Mouse (Mus musculus) neural tube, embryonic 14.5 days (tissue): ENCODE results near the gene Palm2. TPM values are rescaled to one million over a fixed set of nuclear protein-coding genes. Genes with fewer than 3 reads are reported as not detected.

ENCODE experiments used
- ATAC-seq: fragments of 200-750 bp; cut with Nextera tagmentation; 2 replicates; pipeline ENCODE4 v1.8.0; 2017; ENCODE audit warnings: low read depth, mild to moderate bottlenecking, moderate TSS enrichment, moderate library complexity
- H3K27ac ChIP-seq: fragments of 300-500 bp; sonication (generic); 2 replicates; pipeline ENCODE4 v1.5.1; 2014; ENCODE audit warnings: low read depth, mild to moderate bottlenecking, control low read depth, low read length, moderate library complexity, mixed read lengths
- H3K27me3 ChIP-seq: fragments of 300-500 bp; sonication (generic); 2 replicates; pipeline ENCODE4 v1.6.1; 2014; ENCODE audit warnings: low read length; ENCODE audit not compliant: control insufficient read depth, insufficient read depth
- H3K36me3 ChIP-seq: fragments of 300-500 bp; sonication (generic); 2 replicates; pipeline ENCODE4 v1.6.1; 2014; ENCODE audit warnings: low read length, mixed read lengths; ENCODE audit not compliant: control insufficient read depth, insufficient read depth
- H3K4me1 ChIP-seq: fragments of 300-500 bp; sonication (generic); 2 replicates; pipeline ENCODE4 v1.6.1; 2014; ENCODE audit warnings: low read length; ENCODE audit not compliant: control insufficient read depth, insufficient read depth
- H3K4me2 ChIP-seq: fragments of 300-500 bp; sonication (generic); 2 replicates; pipeline ENCODE4 v1.6.1; 2014; ENCODE audit warnings: mild to moderate bottlenecking, low read depth, low read length, control low read depth
- H3K4me3 ChIP-seq: fragments of 300-500 bp; sonication (generic); 2 replicates; pipeline ENCODE4 v1.5.1; 2014; ENCODE audit warnings: low read depth, low read length, control low read depth, mixed read lengths
- H3K9ac ChIP-seq: fragments of 300-500 bp; sonication (generic); replicated peaks from 2 replicates; pipeline ENCODE4 v1.6.1; 2014; ENCODE audit warnings: low read depth, mild to moderate bottlenecking, control low read depth, low read length, mixed read lengths
- H3K9me3 ChIP-seq: fragments of 300-500 bp; sonication (generic); 2 replicates; pipeline ENCODE4 v1.6.1; 2016; ENCODE audit warnings: low read length; ENCODE audit not compliant: control insufficient read depth
- WGBS: fragments of 180-500 bp; shearing (Covaris S2); extraction: QIAGEN DNeasy Blood & Tissue Kit; methylation state at CpG from one replicate; pipeline ENCODE4 v1.1.7; 2014; 5-methylcytosine and 5-hydroxymethylcytosine counted together
- polyA plus RNA-seq: library from polyadenylated mRNA; unstranded; fragments of >200 nt; fragmentation: Nextera tagmentation; extraction: Ambion mirVana; gene quantifications from 2 replicates; pipeline ENCODE4 v1.2.1, GENCODE M21; 2014

Gene Palm2
- polyA plus RNA-seq, 1 experiment from 2014 or later = 18.3 TPM

GRCm38 (mm10) chr4:57569711-57570110, 135.7 kb downstream of the Palm2 start:
- no peak overlapping the region for H3K27ac ChIP-seq
- H3K4me2 ChIP-seq = no peak overlapping the region; the same call in 1 of the 2 replicates
- no peaks in the 10 kb centered on the region for H3K27me3 ChIP-seq
- H3K9me3 ChIP-seq = no peaks in the 10 kb centered on the region
- no peaks in the 10 kb centered on the region for H3K36me3 ChIP-seq
- no peak overlapping the region for H3K9ac ChIP-seq
- WGBS = 67% methylated on average over 6 of the region's 6 CpGs
- 0 out of 2 replicates have a peak, but pooled peaks cover 3% of the 10 kb centered on the region for H3K4me1 ChIP-seq
- ATAC-seq = no peak
- H3K4me3 ChIP-seq = no peak overlapping the region

- no peak for ATAC-seq
- no peaks in the 10 kb centered on the region for H3K36me3 ChIP-seq
- H3K27me3 ChIP-seq = no peaks in the 10 kb centered on the region
- 0 out of 2 replicates have a peak, but pooled peaks cover 3% of the 10 kb centered on the region for H3K4me1 ChIP-seq
- H3K27ac ChIP-seq = no peak overlapping the region
- no peaks in the 10 kb centered on the region for H3K9me3 ChIP-seq
- no peak overlapping the region for H3K9ac ChIP-seq
- H3K4me3 ChIP-seq = no peak overlapping the region
- WGBS = 76% methylated on average over 3 of the region's 3 CpGs
- H3K4me2 ChIP-seq = no peak overlapping the region
These were observed 136.2 kb downstream of the Palm2 start for GRCm38 (mm10) chr4:57570229-57570628.

- Histone ChIP-seq H3K4me2 (no peak overlapping the region), H3K4me3 (no peak overlapping the region), H3K9ac (no peak overlapping the region), H3K27me3 (no peaks in the 10 kb centered on the region), H3K36me3 (no peaks in the 10 kb centered on the region), H3K27ac (no peak overlapping the region), H3K9me3 (no peaks in the 10 kb centered on the region), H3K4me1 (no peaks in the 10 kb centered on the region)
- no peak for ATAC-seq
- WGBS = 92% methylated on average over 3 of the region's 3 CpGs
These were observed 140.1 kb downstream of the Palm2 start for GRCm38 (mm10) chr4:57574181-57574580.

GRCm38 (mm10) chr4:57574646-57575045, 140.6 kb downstream of the Palm2 start:
- no peaks in the 10 kb centered on the region for H3K4me1 ChIP-seq
- WGBS = 93% methylated on average over 6 of the region's 6 CpGs
- H3K9me3 ChIP-seq = no peaks in the 10 kb centered on the region
- H3K36me3 ChIP-seq = no peaks in the 10 kb centered on the region
- H3K27ac ChIP-seq = no peak overlapping the region
- no peak overlapping the region for H3K4me3 ChIP-seq
- no peaks in the 10 kb centered on the region for H3K27me3 ChIP-seq
- no peak overlapping the region for H3K4me2 ChIP-seq
- ATAC-seq = no peak
- H3K9ac ChIP-seq = no peak overlapping the region

DNA sequence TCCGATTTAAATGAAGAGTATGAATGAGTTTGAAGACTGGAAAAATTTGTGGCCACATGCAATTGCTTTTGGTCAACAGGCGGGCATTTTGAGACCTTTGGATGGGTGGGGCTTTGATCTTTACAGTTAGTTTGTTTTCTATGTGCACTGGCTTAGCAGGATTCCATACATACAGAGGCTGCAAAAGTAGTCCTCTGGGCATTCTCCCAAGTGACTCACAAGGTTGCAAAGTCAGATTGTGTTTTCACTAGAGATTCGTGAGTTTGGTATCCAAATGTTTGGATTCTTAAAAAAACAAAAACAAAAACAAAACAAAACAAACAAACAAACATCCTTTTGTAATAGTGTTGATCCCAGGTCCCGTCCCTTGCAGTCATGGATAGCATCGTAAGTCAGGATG, 141.6 kb downstream of the Palm2 start:
- no peak for ATAC-seq
- H3K9me3 ChIP-seq = no peaks in the 10 kb centered on the region
- H3K36me3 ChIP-seq = no peaks in the 10 kb centered on the region
- no peak overlapping the region for H3K9ac ChIP-seq
- H3K27ac ChIP-seq = no peak overlapping the region
- WGBS = 81% methylated on average over 5 of the region's 5 CpGs
- H3K4me3 ChIP-seq = no peak overlapping the region
- H3K4me2 ChIP-seq = no peak overlapping the region
- no peaks in the 10 kb centered on the region for H3K27me3 ChIP-seq
- H3K4me1 ChIP-seq = no peaks in the 10 kb centered on the region

GRCm38 (mm10) chr4:57576095-57576494, 142.0 kb downstream of the Palm2 start:
- Histone ChIP-seq H3K36me3 (no peaks in the 10 kb centered on the region), H3K27me3 (no peaks in the 10 kb centered on the region), H3K9me3 (no peaks in the 10 kb centered on the region), H3K27ac (no peak overlapping the region), H3K9ac (no peak overlapping the region), H3K4me2 (no peak overlapping the region), H3K4me1 (no peaks in the 10 kb centered on the region), H3K4me3 (no peak overlapping the region)
- 88% methylated on average over 11 of the region's 11 CpGs for WGBS
- no peak for ATAC-seq

DNA sequence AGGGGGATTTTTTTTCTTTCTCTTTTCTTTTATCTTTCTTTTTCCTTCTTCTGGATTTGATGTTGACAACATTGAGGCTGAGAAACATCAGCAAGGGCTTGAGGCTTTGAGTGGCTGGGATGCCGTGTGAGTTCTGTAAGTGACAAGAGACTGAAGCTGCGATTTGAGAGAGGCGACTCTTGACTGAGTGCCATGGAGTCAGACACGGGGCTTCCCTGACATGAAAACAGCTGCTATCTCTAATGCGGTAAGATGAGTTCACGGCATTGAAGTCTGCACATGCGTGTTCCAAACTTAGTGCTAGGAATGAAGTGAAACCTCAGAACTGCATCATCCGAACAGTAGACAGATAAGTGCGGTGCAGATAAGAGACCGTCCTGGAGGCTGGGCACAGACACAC, 145.6 kb downstream of the Palm2 start:
- Histone ChIP-seq H3K4me1 (no peaks in the 10 kb centered on the region), H3K9ac (no peak overlapping the region), H3K36me3 (no peaks in the 10 kb centered on the region), H3K9me3 (no peaks in the 10 kb centered on the region), H3K27me3 (no peaks in the 10 kb centered on the region), H3K4me3 (no peak overlapping the region), H3K27ac (no peak overlapping the region), H3K4me2 (no peak overlapping the region)
- ATAC-seq = no peak
- 95% methylated on average over 10 of the region's 10 CpGs for WGBS

- Histone ChIP-seq H3K4me2 (no peak overlapping the region), H3K36me3 (no peaks in the 10 kb centered on the region), H3K9ac (no peak overlapping the region), H3K27ac (no peak overlapping the region), H3K27me3 (no peaks in the 10 kb centered on the region), H3K4me3 (no peak overlapping the region), H3K4me1 (no peaks in the 10 kb centered on the region), H3K9me3 (no peaks in the 10 kb centered on the region)
- 78% methylated on average over 6 of the region's 6 CpGs for WGBS
- no peak for ATAC-seq
These were observed 151.3 kb downstream of the Palm2 start for GRCm38 (mm10) chr4:57585281-57585800.

DNA sequence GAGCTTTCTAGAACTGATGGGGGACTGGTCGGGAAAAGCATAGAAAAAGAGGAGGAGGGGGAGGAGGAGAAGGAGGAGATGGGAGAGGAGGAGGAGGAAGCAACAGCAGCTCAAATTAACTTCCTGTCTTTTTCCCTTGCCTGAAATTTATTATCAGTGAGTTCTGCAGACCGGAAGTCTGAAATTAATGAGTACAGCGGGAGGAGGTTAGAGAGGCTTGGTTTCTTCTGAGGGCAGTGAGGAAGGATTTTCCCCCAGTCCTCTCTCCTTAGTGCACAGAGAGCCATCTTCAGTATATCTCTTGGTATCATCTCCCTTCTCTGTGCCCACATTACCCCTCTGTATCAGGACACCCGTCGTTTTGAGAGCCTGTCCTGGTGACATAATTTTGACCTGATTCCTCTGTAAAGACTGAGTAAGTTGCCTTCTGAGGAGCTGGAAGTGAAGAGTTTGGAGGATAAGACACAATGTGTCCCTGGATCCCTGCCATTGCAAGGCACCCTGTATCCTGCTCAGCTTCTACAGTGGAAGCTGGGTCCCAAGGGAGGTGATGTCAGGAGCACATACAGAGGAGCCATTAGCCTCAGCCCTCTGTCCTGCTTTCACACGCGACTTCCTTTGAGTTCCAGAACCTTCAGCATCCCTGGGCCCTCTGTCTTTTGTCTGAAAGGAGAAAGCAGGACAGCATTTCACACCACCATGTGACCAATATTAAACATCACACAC, 153.0 kb downstream of the Palm2 start:
- 69% methylated on average over 7 of the region's 7 CpGs for WGBS
- H3K9me3 ChIP-seq = no peaks in the 10 kb centered on the region
- no peaks in the 10 kb centered on the region for H3K36me3 ChIP-seq
- H3K4me3 ChIP-seq = no peak overlapping the region
- no peak overlapping the region for H3K4me2 ChIP-seq
- H3K27ac ChIP-seq = no peak overlapping the region
- no peak overlapping the region for H3K9ac ChIP-seq
- no peaks in the 10 kb centered on the region for H3K4me1 ChIP-seq
- H3K27me3 ChIP-seq = no peaks in the 10 kb centered on the region
- no peak for ATAC-seq
